Mouse (Mus musculus): ENCODE results near the gene Slit1.

Gene Slit1

GRCm38 (mm10) chr19:41724831-41725470, 18.5 kb downstream of the Slit1 start:
- DNase-seq (ENCODE audit: low spot score): no peak

- DNase-seq (ENCODE audit: low spot score): no peak
Observed at GRCm38 (mm10) chr19:41723337-41723736, 20.1 kb downstream of the Slit1 start.

- no peak for DNase-seq (ENCODE audit: low spot score)
Observed at GRCm38 (mm10) chr19:41719436-41719835, 24.0 kb downstream of the Slit1 start.

- DNase-seq (ENCODE audit: low spot score): no peak
Observed at GRCm38 (mm10) chr19:41716233-41717218, 26.9 kb downstream of the Slit1 start.

- no peak for DNase-seq (ENCODE audit: low spot score)
Observed at GRCm38 (mm10) chr19:41714431-41714917, 29.0 kb downstream of the Slit1 start.

DNA sequence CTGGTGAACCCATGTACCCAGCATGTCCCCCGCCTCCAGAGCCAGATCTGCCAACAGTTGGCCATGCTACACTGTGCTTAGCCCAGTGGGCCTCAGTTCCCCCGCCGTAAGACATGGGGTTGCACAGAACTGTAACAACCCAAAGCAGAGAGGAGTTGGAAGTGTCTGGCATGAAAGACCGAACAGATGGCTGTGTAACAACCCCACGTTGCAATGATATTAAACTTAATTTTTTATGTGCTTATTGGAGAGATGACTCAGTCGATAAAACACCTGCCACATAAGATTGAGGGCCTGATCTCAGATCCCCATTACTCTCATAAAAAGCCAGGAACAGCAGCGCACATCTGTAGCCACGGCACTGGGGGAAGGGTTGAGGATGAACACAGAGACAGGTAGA, 30.6 kb downstream of the Slit1 start:
- no peak for DNase-seq (ENCODE audit: low spot score)

GRCm38 (mm10) chr19:41711665-41712064, 31.8 kb downstream of the Slit1 start:
- no peak for DNase-seq (ENCODE audit: low spot score)

- no peak for DNase-seq (ENCODE audit: low spot score)
Observed at GRCm38 (mm10) chr19:41709497-41710165, 33.8 kb downstream of the Slit1 start.

GRCm38 (mm10) chr19:41707850-41708249, 35.6 kb downstream of the Slit1 start:
- no peak for DNase-seq (ENCODE audit: low spot score)

DNA sequence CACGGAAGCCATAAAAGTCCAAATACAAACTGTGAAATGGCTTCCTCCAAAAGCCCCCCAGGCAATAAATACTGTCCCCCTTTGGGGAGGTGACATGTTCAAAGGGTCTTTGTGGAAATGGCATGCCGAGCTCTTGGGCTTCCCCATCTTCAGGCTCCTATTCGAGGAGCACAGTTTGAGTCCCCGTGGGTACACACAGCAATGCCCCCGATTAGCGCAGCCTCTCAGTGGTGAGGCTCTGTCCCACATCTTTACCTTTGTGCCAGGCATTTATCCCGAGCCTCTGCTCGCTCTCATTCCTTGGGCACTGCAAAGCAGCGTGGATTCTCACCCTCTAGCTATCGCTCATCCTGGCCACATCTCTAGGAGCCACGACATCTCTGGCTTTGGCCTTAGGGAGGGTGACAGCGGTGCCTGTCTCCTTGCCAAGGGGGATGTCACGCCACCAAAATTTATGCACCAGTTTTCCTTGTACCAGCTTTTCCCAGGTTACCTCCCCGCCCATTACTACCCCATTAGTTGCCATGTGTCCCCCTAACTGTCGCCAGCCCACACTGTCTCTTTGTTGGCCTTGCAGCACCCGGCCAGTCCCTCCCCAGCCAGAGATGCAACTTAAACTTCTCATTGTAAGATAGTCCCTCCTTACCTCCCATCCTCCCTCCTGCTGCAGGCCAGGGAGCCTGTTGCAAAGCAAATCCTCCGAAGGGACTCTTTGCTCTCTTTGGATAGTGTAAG, 37.2 kb downstream of the Slit1 start:
- no peak for DNase-seq (ENCODE audit: low spot score)

GRCm38 (mm10) chr19:41705416-41705815, 38.0 kb downstream of the Slit1 start:
- no peak for DNase-seq (ENCODE audit: low spot score)

DNA sequence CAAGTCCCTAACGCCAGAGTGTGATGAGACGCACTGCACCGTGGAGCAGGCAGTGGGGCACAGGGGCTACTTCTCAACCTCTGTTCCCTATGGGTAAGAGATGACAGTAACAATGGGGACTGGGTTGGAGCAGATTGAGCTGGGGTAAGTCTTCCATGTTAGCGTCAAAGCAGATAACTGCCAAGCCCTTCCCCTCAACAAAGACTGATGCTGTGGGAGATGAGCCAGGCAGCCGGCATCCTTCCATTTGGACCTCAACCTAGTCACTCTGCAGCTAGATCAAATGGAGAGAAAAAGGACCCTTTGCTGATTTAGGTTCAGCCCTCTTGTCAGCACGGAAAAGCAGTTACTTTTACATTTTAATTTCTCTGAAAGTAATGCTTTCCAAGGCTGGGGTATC, 40.8 kb downstream of the Slit1 start:
- no peak for DNase-seq (ENCODE audit: low spot score)

DNA sequence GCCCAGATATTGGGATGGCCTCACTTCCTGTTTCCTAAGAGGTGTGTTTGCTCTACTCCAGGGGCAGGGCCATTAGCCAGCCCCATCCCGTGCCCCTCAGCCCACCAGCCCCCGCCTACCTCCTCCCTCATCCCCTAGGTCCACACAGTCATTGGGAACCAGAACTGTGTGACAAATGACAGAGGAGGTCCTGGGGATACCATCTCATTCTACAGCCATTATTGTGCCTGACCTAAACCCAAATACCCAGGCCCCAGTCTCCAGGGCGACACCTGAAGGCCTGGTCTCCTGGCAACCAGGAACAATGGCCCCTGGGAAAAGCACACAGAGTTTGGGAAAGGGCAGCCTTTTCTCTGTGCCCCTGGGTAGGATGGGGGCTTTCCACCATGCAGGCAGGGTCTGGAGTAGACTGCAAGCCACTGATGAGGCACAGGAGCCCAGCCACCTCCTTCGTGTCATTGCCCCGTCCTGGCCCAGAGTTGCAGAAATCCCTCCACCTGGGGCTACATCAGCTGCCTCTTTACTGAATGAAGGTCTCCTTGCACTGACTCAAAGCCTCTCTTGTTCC, 44.5 kb downstream of the Slit1 start:
- no peak for DNase-seq (ENCODE audit: low spot score)

- no peak for DNase-seq (ENCODE audit: low spot score)
Observed at GRCm38 (mm10) chr19:41697807-41698515, 45.5 kb downstream of the Slit1 start.

DNA sequence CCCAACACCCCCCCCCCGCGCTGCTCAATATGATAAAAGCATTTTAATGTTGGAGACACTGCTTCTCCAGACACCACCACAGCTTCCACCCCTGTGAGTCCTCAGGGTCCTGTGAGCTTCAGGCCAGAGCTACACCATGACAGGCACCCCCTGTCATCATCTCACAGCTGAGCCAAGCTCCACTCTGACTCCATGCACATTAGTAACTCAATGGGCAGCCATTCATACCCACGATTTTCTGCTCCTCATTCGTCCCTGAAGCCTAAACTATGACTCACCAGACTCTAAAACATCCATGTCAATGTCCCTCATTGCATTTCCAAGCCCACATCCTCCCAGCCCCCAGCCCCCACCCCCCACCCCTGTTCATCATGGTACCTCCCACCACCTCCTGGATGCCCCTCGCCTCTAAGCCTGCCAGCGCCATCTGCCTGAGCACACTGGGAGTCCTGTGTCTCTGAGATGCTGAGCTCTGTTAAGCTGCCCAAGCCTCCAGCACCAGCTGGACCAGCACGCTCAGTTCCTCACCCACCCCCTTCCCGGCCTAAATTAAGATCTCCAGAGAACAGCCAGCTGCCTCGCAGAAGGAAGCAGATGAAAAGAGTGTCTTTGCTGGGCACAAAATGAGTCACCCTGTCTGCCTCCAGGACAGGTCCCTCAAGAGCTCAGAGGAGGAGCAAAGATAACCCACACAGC, 46.2 kb downstream of the Slit1 start:
- no peak for DNase-seq (ENCODE audit: low spot score)

- no peak for DNase-seq (ENCODE audit: low spot score)
Observed at GRCm38 (mm10) chr19:41696443-41696842, 47.0 kb downstream of the Slit1 start.

DNA sequence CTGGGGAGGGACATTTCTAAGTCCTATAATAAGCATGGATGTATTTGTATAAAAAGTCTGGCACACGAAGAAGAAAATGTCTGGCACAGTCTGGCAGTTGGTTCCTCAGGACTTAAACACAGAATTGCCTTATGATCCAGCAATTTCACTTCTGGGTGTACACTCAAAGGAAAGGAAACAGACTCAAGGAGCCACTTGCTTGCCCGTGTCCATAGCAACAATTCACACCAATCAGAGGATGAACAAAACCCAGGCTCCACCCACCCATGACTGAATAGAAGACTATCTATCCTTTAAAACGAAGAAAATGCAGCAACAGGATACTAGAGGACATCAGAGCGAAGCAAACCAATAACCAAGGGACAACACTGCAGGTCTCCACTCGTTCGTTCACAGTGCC, 48.4 kb downstream of the Slit1 start:
- DNase-seq (ENCODE audit: low spot score): no peak

DNA sequence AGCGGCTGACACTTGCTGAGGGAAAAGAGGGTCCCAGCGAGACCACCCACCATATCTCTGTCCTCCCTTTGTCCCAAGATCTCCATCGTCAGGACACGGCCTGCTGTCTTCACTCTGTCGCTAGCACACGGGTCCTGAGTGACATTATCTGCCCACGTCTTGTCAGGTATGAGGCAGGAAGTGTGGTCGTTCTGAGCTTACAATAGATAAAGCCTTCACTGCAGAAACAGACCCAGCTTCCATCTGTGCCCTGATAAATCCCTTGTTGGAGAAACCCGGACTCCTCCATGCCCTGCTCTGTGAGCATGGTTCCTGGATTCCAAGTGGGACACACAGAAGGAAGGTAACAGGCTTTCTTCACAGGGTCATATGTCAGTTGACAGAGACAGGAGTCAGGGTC, 48.9 kb downstream of the Slit1 start:
- DNase-seq (ENCODE audit: low spot score): no peak

- no peak for DNase-seq (ENCODE audit: low spot score)
Observed at GRCm38 (mm10) chr19:41693727-41694126, 49.7 kb downstream of the Slit1 start.

DNA sequence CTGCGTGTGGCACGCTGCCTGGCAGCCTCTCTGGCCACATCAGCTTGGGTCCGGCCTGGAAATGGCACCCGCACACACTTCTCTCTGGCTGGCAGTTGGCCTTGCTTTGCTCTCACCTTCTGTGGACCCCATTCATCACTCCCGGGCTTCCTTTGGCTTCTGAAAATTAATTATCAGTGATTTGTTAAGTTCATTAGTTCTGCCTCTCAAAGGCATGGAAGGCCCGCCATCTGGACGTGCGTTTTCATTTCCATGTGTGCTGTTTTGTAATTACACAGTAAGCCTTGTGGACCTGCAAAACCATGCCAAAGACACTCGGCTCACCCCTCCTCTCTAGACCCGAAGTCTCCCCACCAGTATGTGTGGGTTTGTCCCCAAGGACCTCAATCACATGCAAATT, 53.4 kb downstream of the Slit1 start:
- no peak for DNase-seq (ENCODE audit: low spot score)
